Mouse (Mus musculus) C2C12 (cell line): Measurements from ENCODE around the gene Prr19.
"Not testable (repeated sequence)": the region's sequence is repeated elsewhere in the genome, so short reads cannot be mapped to it uniquely, and the experiment has no call there.

Experiments
- CTCF ChIP-seq: IDR thresholded peaks from one replicate; pipeline ENCODE4 v1.5.1; 2011; ENCODE audit not compliant: control insufficient read depth, insufficient read depth, insufficient read length
- MAX ChIP-seq: IDR thresholded peaks from one replicate; pipeline ENCODE4 v1.6.1; 2011; ENCODE audit warnings: mild to moderate bottlenecking, control low read depth
- MYOD1 ChIP-seq: IDR thresholded peaks from one replicate; pipeline ENCODE4 v1.6.1; 2011; ENCODE audit warnings: low read depth; ENCODE audit not compliant: control insufficient read depth, insufficient read length
- MYOG ChIP-seq: IDR thresholded peaks from one replicate; pipeline ENCODE4 v1.6.1; 2011; ENCODE audit not compliant: control insufficient read depth, insufficient read length; ENCODE audit errors: extremely low read depth
- USF1 ChIP-seq: IDR thresholded peaks from one replicate; pipeline ENCODE4 v1.6.1; 2011; ENCODE audit warnings: low read depth, mild to moderate bottlenecking, control low read depth, moderate library complexity

DNA sequence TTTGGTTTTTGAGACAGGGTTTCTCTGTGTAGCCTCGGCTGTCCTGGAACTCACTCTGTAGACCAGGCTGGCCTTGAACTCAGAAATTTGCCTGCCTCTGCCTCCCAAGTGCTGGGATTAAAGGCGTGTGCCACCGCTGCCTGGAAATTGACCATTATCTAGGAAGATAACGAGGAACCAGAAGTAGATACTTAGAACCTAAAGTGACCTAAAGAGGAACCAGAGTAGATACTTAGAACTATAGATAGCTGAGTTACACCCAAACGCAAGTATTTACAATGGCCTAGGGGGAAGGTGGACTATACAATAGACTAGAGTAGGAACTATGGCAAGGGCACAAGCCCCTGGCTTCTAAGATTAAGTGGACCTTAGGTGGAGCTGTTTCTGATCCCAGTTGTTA lies 35.5 kb upstream of the Prr19 start:
- not testable (repeated sequence) for TF ChIP-seq CTCF, MAX, MYOD1, USF1, MYOG
